Mouse (Mus musculus) WW6 (cell line): ENCODE results near the gene Crim1.

Experiments used
- DNase-seq: peaks from one replicate; pipeline ENCODE4 v3.0.0-alpha.2; 2013; ENCODE audit warnings: low read depth, low spot score

The Crim1 gene

GRCm38 (mm10) chr17:78209646-78210045, 9.6 kb downstream of the Crim1 start:
- DNase-seq, result no peak

GRCm38 (mm10) chr17:78211881-78212280, 11.8 kb downstream of the Crim1 start:
- no peak for DNase-seq

- DNase-seq, result no peak
Measured at GRCm38 (mm10) chr17:78213128-78213527, 13.1 kb downstream of the Crim1 start.

GRCm38 (mm10) chr17:78216526-78216925, 16.5 kb downstream of the Crim1 start:
- DNase-seq, result no peak

GRCm38 (mm10) chr17:78217406-78217805, 17.4 kb downstream of the Crim1 start:
- DNase-seq, result no peak

GRCm38 (mm10) chr17:78218506-78219232, 18.6 kb downstream of the Crim1 start:
- no peak for DNase-seq

GRCm38 (mm10) chr17:78221007-78221642, 21.1 kb downstream of the Crim1 start:
- DNase-seq, result no peak

- no peak for DNase-seq
Measured at GRCm38 (mm10) chr17:78221860-78222259, 21.8 kb downstream of the Crim1 start.

- DNase-seq, result no peak
Measured at GRCm38 (mm10) chr17:78223988-78224387, 23.9 kb downstream of the Crim1 start.

GRCm38 (mm10) chr17:78225547-78225946, 25.5 kb downstream of the Crim1 start:
- DNase-seq, result no peak

GRCm38 (mm10) chr17:78227211-78227610, 27.2 kb downstream of the Crim1 start:
- DNase-seq, result no peak

- no peak for DNase-seq
Measured at GRCm38 (mm10) chr17:78231567-78231966, 31.5 kb downstream of the Crim1 start.

- no peak for DNase-seq
Measured at GRCm38 (mm10) chr17:78232703-78233102, 32.7 kb downstream of the Crim1 start.

- DNase-seq, result no peak
Measured at GRCm38 (mm10) chr17:78233873-78234272, 33.8 kb downstream of the Crim1 start.

- DNase-seq, result no peak
Measured at GRCm38 (mm10) chr17:78236126-78236525, 36.1 kb downstream of the Crim1 start.

- no peak for DNase-seq
Measured at GRCm38 (mm10) chr17:78237954-78238353, 37.9 kb downstream of the Crim1 start.

- DNase-seq, result no peak
Measured at GRCm38 (mm10) chr17:78240161-78240560, 40.1 kb downstream of the Crim1 start.

GRCm38 (mm10) chr17:78241238-78241637, 41.2 kb downstream of the Crim1 start:
- no peak for DNase-seq

- no peak for DNase-seq
Measured at GRCm38 (mm10) chr17:78244752-78245151, 44.7 kb downstream of the Crim1 start.

GRCm38 (mm10) chr17:78245444-78245843, 45.4 kb downstream of the Crim1 start:
- DNase-seq, result no peak

- DNase-seq, result no peak
Measured at GRCm38 (mm10) chr17:78246634-78247383, 46.8 kb downstream of the Crim1 start.

- no peak for DNase-seq
Measured at GRCm38 (mm10) chr17:78248197-78248596, 48.1 kb downstream of the Crim1 start.

- DNase-seq, result no peak
Measured at GRCm38 (mm10) chr17:78248943-78249342, 48.9 kb downstream of the Crim1 start.
